Mouse (Mus musculus): ENCODE measurements around the gene 9930021J03Rik. TPM values are rescaled to one million over a fixed set of nuclear protein-coding genes. Genes with fewer than 3 reads are reported as not detected.

The 9930021J03Rik gene
- total and polyA plus RNA-seq, 2 experiments, result 4.3 to 8.8 TPM

- TF ChIP-seq POLR2A (IDR thresholded peaks at IDR 0.05; ENCODE audit: extremely low read depth, insufficient read depth, low read length), result no peak
- TF ChIP-seq CTCF (IDR thresholded peaks at IDR 0.05; ENCODE audit: low read depth, low read length), result no peak
- no peak overlapping the region for H3K4me3 ChIP-seq (ENCODE audit: insufficient read depth, low read depth, low read length)
- no peak overlapping the region for H3K27ac ChIP-seq (replicated peaks; ENCODE audit: insufficient read depth, low read depth, low read length)
- no peaks in the 10 kb centered on the region for H3K36me3 ChIP-seq (ENCODE audit: control insufficient read depth, insufficient read depth, low read length)
- H3K79me2 ChIP-seq (ENCODE audit: control insufficient read depth, insufficient read depth, low read length), result no peaks in the 10 kb centered on the region
- H3K9ac ChIP-seq (ENCODE audit: low read depth, low read length), result no peak overlapping the region
- H3K4me1 ChIP-seq (ENCODE audit: control insufficient read depth, insufficient read depth, low read length), result peaks cover 10% of the 10 kb centered on the region
- WGBS, result 95% methylated on average over 13 of the region's 13 CpGs
- DNase-seq (ENCODE audit: extremely low read depth, low read depth, low spot score), result no peak
- no peaks in the 10 kb centered on the region for H3K27me3 ChIP-seq (ENCODE audit: control insufficient read depth, insufficient read depth, low read length)
Measured at GRCm38 (mm10) chr19:29672660-29673059, 133.1 kb downstream of the 9930021J03Rik start.

GRCm38 (mm10) chr19:29671160-29671559, 134.6 kb downstream of the 9930021J03Rik start:
- 89% methylated on average over 2 of the region's 2 CpGs for WGBS
- no peaks in the 10 kb centered on the region for H3K79me2 ChIP-seq (ENCODE audit: control insufficient read depth, insufficient read depth, low read length)
- peaks cover 10% of the 10 kb centered on the region for H3K4me1 ChIP-seq (ENCODE audit: control insufficient read depth, insufficient read depth, low read length)
- no peak overlapping the region for H3K9ac ChIP-seq (ENCODE audit: low read depth, low read length)
- TF ChIP-seq CTCF (IDR thresholded peaks at IDR 0.05; ENCODE audit: low read depth, low read length) (no peak), POLR2A (IDR thresholded peaks at IDR 0.05; ENCODE audit: extremely low read depth, insufficient read depth, low read length) (no peak)
- no peak overlapping the region for H3K4me3 ChIP-seq (ENCODE audit: insufficient read depth, low read depth, low read length)
- no peak overlapping the region for H3K27ac ChIP-seq (replicated peaks; ENCODE audit: insufficient read depth, low read depth, low read length)
- H3K36me3 ChIP-seq (ENCODE audit: control insufficient read depth, insufficient read depth, low read length), result no peaks in the 10 kb centered on the region
- no peak for DNase-seq (ENCODE audit: extremely low read depth, low read depth, low spot score)
- H3K27me3 ChIP-seq (ENCODE audit: control insufficient read depth, insufficient read depth, low read length), result no peaks in the 10 kb centered on the region

- H3K27ac ChIP-seq (replicated peaks; ENCODE audit: insufficient read depth, low read depth, low read length), result no peak overlapping the region
- no peaks in the 10 kb centered on the region for H3K27me3 ChIP-seq (ENCODE audit: control insufficient read depth, insufficient read depth, low read length)
- no peaks in the 10 kb centered on the region for H3K36me3 ChIP-seq (ENCODE audit: control insufficient read depth, insufficient read depth, low read length)
- TF ChIP-seq CTCF (IDR thresholded peaks at IDR 0.05; ENCODE audit: low read depth, low read length) (no peak), POLR2A (IDR thresholded peaks at IDR 0.05; ENCODE audit: extremely low read depth, insufficient read depth, low read length) (no peak)
- no peaks in the 10 kb centered on the region for H3K79me2 ChIP-seq (ENCODE audit: control insufficient read depth, insufficient read depth, low read length)
- WGBS, result 88% methylated on average over 6 of the region's 6 CpGs
- no peak overlapping the region for H3K4me3 ChIP-seq (ENCODE audit: insufficient read depth, low read depth, low read length)
- no peak overlapping the region for H3K9ac ChIP-seq (ENCODE audit: low read depth, low read length)
- no peak for DNase-seq (ENCODE audit: extremely low read depth, low read depth, low spot score)
- peaks cover 10% of the 10 kb centered on the region for H3K4me1 ChIP-seq (ENCODE audit: control insufficient read depth, insufficient read depth, low read length)
Measured at GRCm38 (mm10) chr19:29670247-29670646, 135.5 kb downstream of the 9930021J03Rik start.

- peak; percentile 73 for DNase-seq (ENCODE audit: extremely low read depth, low read depth, low spot score)
- Histone ChIP-seq H3K27ac (replicated peaks; ENCODE audit: insufficient read depth, low read depth, low read length) (no peak overlapping the region), H3K79me2 (ENCODE audit: control insufficient read depth, insufficient read depth, low read length) (no peaks in the 10 kb centered on the region), H3K4me1 (ENCODE audit: control insufficient read depth, insufficient read depth, low read length) (peaks cover 9% of the 10 kb centered on the region), H3K27me3 (ENCODE audit: control insufficient read depth, insufficient read depth, low read length) (no peaks in the 10 kb centered on the region), H3K4me3 (ENCODE audit: insufficient read depth, low read depth, low read length) (no peak overlapping the region), H3K36me3 (ENCODE audit: control insufficient read depth, insufficient read depth, low read length) (no peaks in the 10 kb centered on the region), H3K9ac (ENCODE audit: low read depth, low read length) (no peak overlapping the region)
- no peak for TF ChIP-seq POLR2A (IDR thresholded peaks at IDR 0.05; ENCODE audit: extremely low read depth, insufficient read depth, low read length)
- TF ChIP-seq CTCF (IDR thresholded peaks at IDR 0.05; ENCODE audit: low read depth, low read length), result no peak
- 34% methylated on average over 7 of the region's 7 CpGs for WGBS
Measured at GRCm38 (mm10) chr19:29668135-29668534, 137.7 kb downstream of the 9930021J03Rik start.

GRCm38 (mm10) chr19:29666965-29667594, 138.7 kb downstream of the 9930021J03Rik start:
- 31% methylated on average over 5 of the region's 5 CpGs for WGBS
- H3K79me2 ChIP-seq (ENCODE audit: control insufficient read depth, insufficient read depth, low read length), result no peaks in the 10 kb centered on the region
- H3K9ac ChIP-seq (ENCODE audit: low read depth, low read length), result no peak overlapping the region
- no peak overlapping the region for H3K4me3 ChIP-seq (ENCODE audit: insufficient read depth, low read depth, low read length)
- H3K36me3 ChIP-seq (ENCODE audit: control insufficient read depth, insufficient read depth, low read length), result no peaks in the 10 kb centered on the region
- TF ChIP-seq CTCF (IDR thresholded peaks at IDR 0.05; ENCODE audit: low read depth, low read length) (no peak), POLR2A (IDR thresholded peaks at IDR 0.05; ENCODE audit: extremely low read depth, insufficient read depth, low read length) (no peak)
- DNase-seq (ENCODE audit: extremely low read depth, low read depth, low spot score), result peak; percentile 85
- peaks cover 9% of the 10 kb centered on the region for H3K4me1 ChIP-seq (ENCODE audit: control insufficient read depth, insufficient read depth, low read length)
- no peak overlapping the region for H3K27ac ChIP-seq (replicated peaks; ENCODE audit: insufficient read depth, low read depth, low read length)
- H3K27me3 ChIP-seq (ENCODE audit: control insufficient read depth, insufficient read depth, low read length), result no peaks in the 10 kb centered on the region

GRCm38 (mm10) chr19:29666164-29666563, 139.6 kb downstream of the 9930021J03Rik start:
- H3K4me1 ChIP-seq (ENCODE audit: control insufficient read depth, insufficient read depth, low read length), result peaks cover 9% of the 10 kb centered on the region

More at GRCm38 (mm10) chr19:29666164-29666563, 139.6 kb downstream of the 9930021J03Rik start:
- Histone ChIP-seq H3K4me3 (ENCODE audit: insufficient read depth, low read depth, low read length) (no peak overlapping the region), H3K27me3 (ENCODE audit: control insufficient read depth, insufficient read depth, low read length) (no peaks in the 10 kb centered on the region), H3K9ac (ENCODE audit: low read depth, low read length) (no peak overlapping the region), H3K79me2 (ENCODE audit: control insufficient read depth, insufficient read depth, low read length) (no peaks in the 10 kb centered on the region), H3K27ac (replicated peaks; ENCODE audit: insufficient read depth, low read depth, low read length) (no peak overlapping the region), H3K36me3 (ENCODE audit: control insufficient read depth, insufficient read depth, low read length) (no peaks in the 10 kb centered on the region)
- DNase-seq (ENCODE audit: extremely low read depth, low read depth, low spot score), result no peak
- TF ChIP-seq POLR2A (IDR thresholded peaks at IDR 0.05; ENCODE audit: extremely low read depth, insufficient read depth, low read length) (no peak), CTCF (IDR thresholded peaks at IDR 0.05; ENCODE audit: low read depth, low read length) (no peak)
- WGBS, result 89% methylated on average over 4 of the region's 4 CpGs
